Mouse (Mus musculus) spleen, adult 2 months (tissue): ENCODE results near the gene Baz1a.

ENCODE experiments used
- CTCF ChIP-seq: fragments of 200-500 bp; IDR thresholded peaks from 2 replicates; pipeline ENCODE4 v1.5.1; 2011; ENCODE audit warnings: mild to moderate bottlenecking, inconsistent platforms; ENCODE audit not compliant: insufficient read depth, insufficient read length, insufficient replicate concordance; ENCODE audit errors: extremely low read depth
- POLR2A ChIP-seq: fragments of 200-500 bp; IDR thresholded peaks from 2 replicates; pipeline ENCODE4 v1.6.1; 2011; ENCODE audit warnings: low read depth, low read length, inconsistent platforms

- TF ChIP-seq POLR2A (no peak), CTCF (no peak)
Observed at GRCm38 (mm10) chr12:54969033-54969432, 45.1 kb downstream of the Baz1a start.
